Mouse (Mus musculus) embryonic fibroblast, embryonic 13.5 days (primary cell): ENCODE data around the gene Mdfic.

Experiments used
- CTCF ChIP-seq: IDR thresholded peaks from 2 replicates; pipeline ENCODE4 v1.5.1; 2011; ENCODE audit warnings: mild to moderate bottlenecking, control low read depth, low read length, moderate library complexity, borderline replicate concordance; ENCODE audit not compliant: insufficient read depth
- POLR2A ChIP-seq: IDR thresholded peaks from 2 replicates; pipeline ENCODE4 v1.6.1; 2011; ENCODE audit warnings: low read depth, mild to moderate bottlenecking, control low read depth, low read length, moderate library complexity

- TF ChIP-seq CTCF: no peak
- TF ChIP-seq POLR2A: no peak
Observed at GRCm38 (mm10) chr6:15780127-15780526, 59.7 kb downstream of the Mdfic start.
